Mouse (Mus musculus): ENCODE results near the gene Hoxb9. TPM values are rescaled to one million over a fixed set of nuclear protein-coding genes. Genes with fewer than 3 reads are reported as not detected.

Hoxb9 gene
- polyA plus RNA-seq, 1 experiment from 2014 or later: not detected

GRCm38 (mm10) chr11:96260310-96260970 lies 10.8 kb upstream of the Hoxb9 start:
- 38% methylated on average over 23 of the region's 23 CpGs for WGBS (ENCODE audit: missing documents)
- H3K4me3 ChIP-seq (ENCODE audit: inconsistent target): no peak overlapping the region
- H3K79me2 ChIP-seq (ENCODE audit: inconsistent target): no peaks in the 10 kb centered on the region
- H3K36me3 ChIP-seq (ENCODE audit: inconsistent target): no peaks in the 10 kb centered on the region
- H3K27ac ChIP-seq: no peak overlapping the region

- 12% methylated on average over 24 of the region's 24 CpGs for WGBS (ENCODE audit: missing documents)
- Histone ChIP-seq H3K27ac (no peak overlapping the region), H3K4me3 (ENCODE audit: inconsistent target) (no peak overlapping the region), H3K36me3 (ENCODE audit: inconsistent target) (no peaks in the 10 kb centered on the region), H3K79me2 (ENCODE audit: inconsistent target) (no peaks in the 10 kb centered on the region)
Measured at GRCm38 (mm10) chr11:96261323-96261890, 9.8 kb upstream of the Hoxb9 start.

- no peak overlapping the region for H3K27ac ChIP-seq
- H3K4me3 ChIP-seq (ENCODE audit: inconsistent target): no peak overlapping the region
- no peaks in the 10 kb centered on the region for H3K79me2 ChIP-seq (ENCODE audit: inconsistent target)
- no peaks in the 10 kb centered on the region for H3K36me3 ChIP-seq (ENCODE audit: inconsistent target)
- 61% methylated on average over 6 of the region's 6 CpGs for WGBS (ENCODE audit: missing documents)
Measured at GRCm38 (mm10) chr11:96262262-96262830, 8.9 kb upstream of the Hoxb9 start.

- Histone ChIP-seq H3K79me2 (ENCODE audit: inconsistent target) (no peaks in the 10 kb centered on the region), H3K36me3 (ENCODE audit: inconsistent target) (no peaks in the 10 kb centered on the region), H3K4me3 (ENCODE audit: inconsistent target) (no peak overlapping the region), H3K27ac (no peak overlapping the region)
- WGBS (ENCODE audit: missing documents): 46% methylated on average over 33 of the region's 33 CpGs
Measured at GRCm38 (mm10) chr11:96263636-96264389, 7.4 kb upstream of the Hoxb9 start.

GRCm38 (mm10) chr11:96264390-96265020 lies 6.8 kb upstream of the Hoxb9 start:
- 87% methylated on average over 8 of the region's 8 CpGs for WGBS (ENCODE audit: missing documents)
- Histone ChIP-seq H3K4me3 (ENCODE audit: inconsistent target) (no peak overlapping the region), H3K79me2 (ENCODE audit: inconsistent target) (no peaks in the 10 kb centered on the region), H3K36me3 (ENCODE audit: inconsistent target) (no peaks in the 10 kb centered on the region), H3K27ac (no peak overlapping the region)

GRCm38 (mm10) chr11:96265954-96266353 lies 5.3 kb upstream of the Hoxb9 start:
- 54% methylated on average over 6 of the region's 7 CpGs for WGBS (ENCODE audit: missing documents)
- Histone ChIP-seq H3K4me3 (ENCODE audit: inconsistent target) (no peak overlapping the region), H3K27ac (no peak overlapping the region), H3K36me3 (ENCODE audit: inconsistent target) (no peaks in the 10 kb centered on the region), H3K79me2 (ENCODE audit: inconsistent target) (no peaks in the 10 kb centered on the region)

- Histone ChIP-seq H3K27ac (no peak overlapping the region), H3K4me3 (ENCODE audit: inconsistent target) (no peak overlapping the region), H3K79me2 (ENCODE audit: inconsistent target) (no peaks in the 10 kb centered on the region), H3K36me3 (ENCODE audit: inconsistent target) (no peaks in the 10 kb centered on the region)
- 93% methylated on average over 7 of the region's 7 CpGs for WGBS (ENCODE audit: missing documents)
Measured at GRCm38 (mm10) chr11:96267021-96267920, 4.0 kb upstream of the Hoxb9 start.

GRCm38 (mm10) chr11:96268031-96268745 lies 3.1 kb upstream of the Hoxb9 start:
- H3K36me3 ChIP-seq (ENCODE audit: inconsistent target): no peaks in the 10 kb centered on the region
- H3K4me3 ChIP-seq (ENCODE audit: inconsistent target): no peak overlapping the region
- H3K79me2 ChIP-seq (ENCODE audit: inconsistent target): no peaks in the 10 kb centered on the region
- WGBS (ENCODE audit: missing documents): 50% methylated on average over 1 of the region's 1 CpGs
- H3K27ac ChIP-seq: no peak overlapping the region

GRCm38 (mm10) chr11:96269869-96270268 lies 1.4 kb upstream of the Hoxb9 start:
- 4% methylated on average over 19 of the region's 19 CpGs for WGBS (ENCODE audit: missing documents)
- Histone ChIP-seq H3K36me3 (ENCODE audit: inconsistent target) (no peaks in the 10 kb centered on the region), H3K4me3 (ENCODE audit: inconsistent target) (no peak overlapping the region), H3K79me2 (ENCODE audit: inconsistent target) (no peaks in the 10 kb centered on the region), H3K27ac (no peak overlapping the region)

GRCm38 (mm10) chr11:96271541-96272011 lies 319 bp downstream of the Hoxb9 start:
- H3K27ac ChIP-seq: no peak overlapping the region
- H3K36me3 ChIP-seq (ENCODE audit: inconsistent target): no peaks in the 10 kb centered on the region
- no peaks in the 10 kb centered on the region for H3K79me2 ChIP-seq (ENCODE audit: inconsistent target)
- 2% methylated on average over 52 of the region's 52 CpGs for WGBS (ENCODE audit: missing documents)
- H3K4me3 ChIP-seq (ENCODE audit: inconsistent target): no peak overlapping the region

- 2% methylated on average over 42 of the region's 58 CpGs for WGBS (ENCODE audit: missing documents)
- H3K4me3 ChIP-seq (ENCODE audit: inconsistent target): no peak overlapping the region
- no peaks in the 10 kb centered on the region for H3K79me2 ChIP-seq (ENCODE audit: inconsistent target)
- H3K27ac ChIP-seq: no peak overlapping the region
- no peaks in the 10 kb centered on the region for H3K36me3 ChIP-seq (ENCODE audit: inconsistent target)
Measured at GRCm38 (mm10) chr11:96272024-96272921, 1.0 kb downstream of the Hoxb9 start.

GRCm38 (mm10) chr11:96274428-96274827 lies 3.2 kb downstream of the Hoxb9 start:
- H3K27ac ChIP-seq: no peak overlapping the region
- no peak overlapping the region for H3K4me3 ChIP-seq (ENCODE audit: inconsistent target)
- WGBS (ENCODE audit: missing documents): 63% methylated on average over 10 of the region's 10 CpGs

More at GRCm38 (mm10) chr11:96274428-96274827, 3.2 kb downstream of the Hoxb9 start:
- Histone ChIP-seq H3K79me2 (ENCODE audit: inconsistent target) (no peaks in the 10 kb centered on the region), H3K36me3 (ENCODE audit: inconsistent target) (no peaks in the 10 kb centered on the region)

Data from macrophage (primary cell).